Mouse (Mus musculus) erythroblast, embryonic 14.5 days (primary cell): ENCODE measurements around the gene Gm10490. TPM values are rescaled to one million over a fixed set of nuclear protein-coding genes. Genes with fewer than 3 reads are reported as not detected.

Experiments
- H3K27me3 ChIP-seq: 2 replicates; pipeline ENCODE4 v1.6.1; 2012; ENCODE audit warnings: inconsistent platforms; ENCODE audit not compliant: control insufficient read depth
- H3K36me3 ChIP-seq: 2 replicates; pipeline ENCODE4 v1.6.1; 2012; ENCODE audit warnings: mild to moderate bottlenecking, inconsistent platforms; ENCODE audit not compliant: control insufficient read depth
- H3K4me1 ChIP-seq: 2 replicates; pipeline ENCODE4 v1.6.1; 2012; ENCODE audit warnings: inconsistent platforms; ENCODE audit not compliant: control insufficient read depth
- H3K4me3 ChIP-seq: replicated peaks from 2 replicates; pipeline ENCODE3; 2012; ENCODE audit warnings: moderate library complexity, mild to moderate bottlenecking, inconsistent platforms
- H3K9me3 ChIP-seq: 2 replicates; pipeline ENCODE4 v1.6.1; 2012; ENCODE audit warnings: low read length, inconsistent platforms, mixed read lengths; ENCODE audit not compliant: control insufficient read depth
- GATA1 ChIP-seq: IDR thresholded peaks from 2 replicates; pipeline ENCODE4 v1.6.1; 2012; ENCODE audit warnings: low read length, inconsistent platforms, mixed read lengths
- TAL1 ChIP-seq: IDR thresholded peaks from 3 replicates; pipeline ENCODE4 v1.6.1; 2012; ENCODE audit warnings: low read length, inconsistent platforms, mixed read lengths
- polyA plus RNA-seq: library from polyadenylated mRNA; stranded (reverse); fragments of >175 nt; gene quantifications from 2 replicates; pipeline ENCODE4 v1.2.3, GENCODE M21; 2012

The Gm10490 gene
- polyA plus RNA-seq, 1 experiment: not detected

DNA sequence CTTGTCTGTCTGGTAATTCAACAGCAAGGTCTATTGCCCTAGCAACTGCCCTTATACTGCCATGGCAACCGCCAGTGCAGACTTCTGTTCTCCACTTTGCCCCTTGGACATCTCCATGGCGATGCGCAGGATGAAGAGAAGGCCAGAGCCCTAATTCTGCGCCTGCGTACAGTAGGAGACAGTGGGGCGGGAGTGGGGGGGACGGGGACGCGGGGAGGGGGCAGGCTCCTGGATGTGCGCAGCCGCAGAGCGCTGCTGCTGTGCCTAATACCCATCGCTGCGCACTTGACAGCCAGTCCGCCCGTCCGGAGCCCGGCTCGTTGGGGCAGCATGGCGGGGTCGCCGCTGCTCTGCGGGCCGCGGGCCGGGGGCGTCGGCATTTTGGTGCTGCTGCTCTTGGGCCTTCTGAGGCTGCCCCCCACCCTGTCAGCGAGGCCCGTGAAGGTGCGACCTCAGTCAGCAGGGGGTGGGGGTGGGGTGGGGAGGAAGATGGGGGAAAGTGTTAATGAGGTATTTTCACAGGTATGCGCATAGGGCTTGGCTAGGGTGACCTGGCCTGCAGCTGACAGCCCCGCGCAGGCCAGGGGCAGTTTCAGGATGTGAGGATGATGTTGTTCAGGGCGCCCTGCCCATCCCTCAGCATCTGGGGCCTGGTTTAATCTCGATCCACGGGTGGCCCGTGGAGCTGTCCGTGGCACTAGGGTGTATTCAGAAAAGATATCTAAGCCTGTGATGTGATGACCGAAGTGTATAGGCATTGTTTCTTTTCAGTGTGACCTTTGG lies 10.4 kb downstream of the Gm10490 start, which contains the start of gene Pcsk1n:
Gene Pcsk1n (plus strand): TSS at position 222 of the 783 bp plus-strand sequence.
- H3K9me3 ChIP-seq: peaks cover 11% of the 10 kb centered on the region
- TF ChIP-seq TAL1: no peak
- TF ChIP-seq GATA1: no peak
- peaks cover 68% of the 10 kb centered on the region for H3K27me3 ChIP-seq

DNA sequence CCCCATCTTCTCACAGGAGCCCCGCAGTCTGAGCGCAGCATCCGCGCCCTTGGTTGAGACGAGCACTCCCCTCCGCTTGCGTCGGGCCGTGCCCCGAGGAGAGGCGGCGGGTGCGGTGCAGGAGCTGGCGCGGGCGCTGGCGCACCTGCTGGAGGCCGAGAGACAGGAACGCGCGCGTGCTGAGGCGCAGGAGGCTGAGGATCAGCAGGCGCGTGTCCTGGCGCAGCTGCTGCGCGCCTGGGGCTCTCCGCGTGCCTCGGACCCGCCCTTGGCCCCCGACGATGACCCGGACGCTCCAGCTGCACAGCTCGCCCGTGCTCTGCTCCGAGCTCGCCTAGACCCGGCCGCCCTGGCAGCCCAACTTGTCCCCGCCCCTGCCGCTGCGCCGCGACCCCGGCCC lies 12.7 kb downstream of the Gm10490 start:
- TF ChIP-seq TAL1 (no peak), GATA1 (no peak)
- H3K36me3 ChIP-seq: no peaks in the 10 kb centered on the region
- peaks cover 13% of the 10 kb centered on the region for H3K9me3 ChIP-seq
- H3K4me1 ChIP-seq: no peaks in the 10 kb centered on the region
- peaks cover 90% of the 10 kb centered on the region for H3K27me3 ChIP-seq
- no peak overlapping the region for H3K4me3 ChIP-seq

More for the DNA sequence above, 10.4 kb downstream of the Gm10490 start, which contains the start of gene Pcsk1n:
- Histone ChIP-seq H3K4me3 (no peak within 1 kb of the TSS), H3K4me1 (no peaks in the 10 kb centered on the region), H3K36me3 (no peaks in the 10 kb centered on the region)

DNA sequence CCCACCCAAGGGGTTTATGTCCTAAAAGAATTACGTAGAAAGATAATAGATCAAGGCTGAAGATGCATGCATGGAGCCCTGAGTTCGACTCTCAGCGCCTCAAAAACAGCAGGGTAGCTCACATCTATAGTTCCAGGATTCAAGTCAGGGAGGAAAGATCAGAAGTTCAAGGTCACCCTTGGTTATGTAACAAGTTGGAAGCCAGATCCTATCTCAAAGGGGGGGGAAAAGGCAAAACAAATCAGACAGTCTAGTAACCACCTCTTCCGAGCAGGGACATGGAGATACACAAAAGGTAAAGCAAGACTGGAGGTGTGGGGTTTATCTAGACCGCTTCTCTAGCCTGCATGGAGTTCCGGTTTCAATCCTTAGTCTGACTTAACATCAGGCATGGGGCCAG lies 16.9 kb downstream of the Gm10490 start:
- H3K27me3 ChIP-seq: peaks cover 89% of the 10 kb centered on the region
- peaks cover 5% of the 10 kb centered on the region for H3K36me3 ChIP-seq
- peaks cover 21% of the 10 kb centered on the region for H3K9me3 ChIP-seq
- TF ChIP-seq TAL1 (no peak), GATA1 (no peak)
- H3K4me3 ChIP-seq: no peak overlapping the region
- no peaks in the 10 kb centered on the region for H3K4me1 ChIP-seq

DNA sequence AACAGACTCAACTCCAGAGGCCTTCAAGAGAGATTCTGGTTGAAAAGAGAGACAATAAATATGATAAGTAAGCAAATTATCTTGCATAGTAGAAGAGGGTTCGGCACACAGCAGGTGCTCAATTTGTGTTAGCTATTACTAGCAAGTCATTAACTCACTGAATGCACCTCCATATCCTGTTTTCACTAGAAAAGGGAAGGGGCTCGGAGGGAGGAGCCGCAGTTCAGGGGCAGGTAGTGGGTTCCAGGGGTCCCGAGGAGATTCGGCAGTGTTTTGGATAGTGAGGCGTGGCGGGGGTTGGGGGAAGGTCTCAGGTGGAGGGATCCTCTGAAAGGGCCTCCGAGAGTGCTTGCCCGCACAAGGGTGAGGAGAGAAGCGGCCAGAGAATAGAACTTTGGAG lies 17.8 kb downstream of the Gm10490 start:
- Histone ChIP-seq H3K4me3 (no peak overlapping the region), H3K4me1 (no peaks in the 10 kb centered on the region), H3K27me3 (peaks cover 81% of the 10 kb centered on the region), H3K9me3 (peaks cover 19% of the 10 kb centered on the region), H3K36me3 (peaks cover 5% of the 10 kb centered on the region)
- TF ChIP-seq GATA1 (no peak), TAL1 (no peak)

- Histone ChIP-seq H3K9me3 (peaks cover 10% of the 10 kb centered on the region), H3K27me3 (peaks cover 68% of the 10 kb centered on the region), H3K36me3 (peaks cover 8% of the 10 kb centered on the region), H3K4me1 (no peaks in the 10 kb centered on the region), H3K4me3 (no peak within 1 kb of the TSS)
- no peak for TF ChIP-seq GATA1
- TF ChIP-seq TAL1: no peak
Measured at GRCm38 (mm10) chrX:7928270-7928790, 19.0 kb downstream of the Gm10490 start, which contains the start of gene Eras. Gene Eras, minus strand, starts transcription at chrX:7928607.

GRCm38 (mm10) chrX:7936874-7937273 lies 27.5 kb downstream of the Gm10490 start:
- peaks cover 4% of the 10 kb centered on the region; the same call in 1 of the 2 replicates for H3K9me3 ChIP-seq
- peaks cover 3% of the 10 kb centered on the region for H3K4me1 ChIP-seq
- no peak for TF ChIP-seq TAL1
- TF ChIP-seq GATA1: no peak
- no peaks in the 10 kb centered on the region for H3K27me3 ChIP-seq
- H3K4me3 ChIP-seq: no peak overlapping the region
- H3K36me3 ChIP-seq: peaks cover 26% of the 10 kb centered on the region

GRCm38 (mm10) chrX:7937667-7938066 lies 28.3 kb downstream of the Gm10490 start:
- H3K27me3 ChIP-seq: no peaks in the 10 kb centered on the region
- no peak for TF ChIP-seq GATA1
- TF ChIP-seq TAL1: no peak
- peaks cover 4% of the 10 kb centered on the region; the same call in 1 of the 2 replicates for H3K9me3 ChIP-seq
- peaks cover 3% of the 10 kb centered on the region for H3K4me1 ChIP-seq
- H3K36me3 ChIP-seq: peaks cover 26% of the 10 kb centered on the region
- no peak overlapping the region for H3K4me3 ChIP-seq

DNA sequence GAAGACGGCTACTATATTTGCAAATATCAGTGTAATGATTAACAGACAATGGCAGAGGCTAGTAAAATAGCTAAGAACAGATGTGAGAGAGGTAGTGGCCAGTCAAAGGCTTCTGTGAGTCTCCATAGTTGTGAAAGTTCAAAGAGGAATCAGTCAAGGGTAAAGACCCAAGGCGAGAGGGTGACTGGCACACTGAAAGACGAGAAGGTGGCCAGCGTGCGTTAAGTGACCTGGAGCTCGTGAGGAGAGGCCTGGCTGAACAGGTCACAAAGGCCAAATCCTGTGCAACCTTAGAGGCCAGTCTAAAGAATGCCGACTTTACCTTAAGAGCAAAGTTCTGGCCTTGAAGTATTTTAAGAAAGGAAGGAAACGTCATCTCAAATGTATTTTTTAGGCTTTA lies 36.3 kb downstream of the Gm10490 start:
- H3K4me3 ChIP-seq: no peak overlapping the region
- H3K27me3 ChIP-seq: no peaks in the 10 kb centered on the region
- peaks cover 16% of the 10 kb centered on the region for H3K4me1 ChIP-seq
- H3K9me3 ChIP-seq: peaks cover 9% of the 10 kb centered on the region
- TF ChIP-seq GATA1: no peak
- TF ChIP-seq TAL1: no peak
- H3K36me3 ChIP-seq: peaks cover 4% of the 10 kb centered on the region; the same call in 1 of the 2 replicates

GRCm38 (mm10) chrX:7947108-7947899 lies 38.0 kb downstream of the Gm10490 start, which contains the start of gene Hdac6:
Gene Hdac6, minus strand, starts transcription at chrX:7947889.
- peaks cover 16% of the 10 kb centered on the region for H3K4me1 ChIP-seq
- TF ChIP-seq GATA1 (no peak), TAL1 (no peak)

More at GRCm38 (mm10) chrX:7947108-7947899, 38.0 kb downstream of the Gm10490 start, which contains the start of gene Hdac6:
- H3K36me3 ChIP-seq: no peaks in the 10 kb centered on the region; the same call in 1 of the 2 replicates
- peak within 1 kb of the TSS; percentile 74 for H3K4me3 ChIP-seq
- peaks cover 9% of the 10 kb centered on the region for H3K9me3 ChIP-seq
- H3K27me3 ChIP-seq: no peaks in the 10 kb centered on the region
